Mouse (Mus musculus) bone marrow, adult 2 months (tissue): ENCODE data around the gene Stoml1. TPM values are rescaled to one million over a fixed set of nuclear protein-coding genes. Genes with fewer than 3 reads are reported as not detected.
A peak's percentile ranks its signal among the peaks of the same experiment; 100 is the strongest.

ENCODE experiments used
- H3K27ac ChIP-seq: fragments of 200-500 bp; 2 replicates; pipeline ENCODE4 v1.5.1; 2012; ENCODE audit warnings: low read depth, mild to moderate bottlenecking, control low read depth, inconsistent platforms, low read length; ENCODE audit not compliant: control insufficient read depth, poor library complexity, insufficient read depth
- H3K4me1 ChIP-seq: fragments of 200-500 bp; 2 replicates; pipeline ENCODE4 v1.6.1; 2011; ENCODE audit warnings: low read length; ENCODE audit not compliant: control insufficient read depth, insufficient read depth
- H3K4me3 ChIP-seq: fragments of 200-500 bp; replicated peaks from 2 replicates; pipeline ENCODE3; 2011; ENCODE audit warnings: mild to moderate bottlenecking, low read depth, low read length, control low read depth; ENCODE audit not compliant: control insufficient read depth
- CTCF ChIP-seq: fragments of 200-500 bp; IDR thresholded peaks from 2 replicates; pipeline ENCODE4 v1.5.1; 2011; ENCODE audit warnings: low read length, control low read depth; ENCODE audit not compliant: control insufficient read depth, insufficient read depth
- POLR2A ChIP-seq: fragments of 200-500 bp; IDR thresholded peaks from 2 replicates; pipeline ENCODE4 v1.6.1; 2011; ENCODE audit warnings: low read depth, mild to moderate bottlenecking, control low read depth, low read length, borderline replicate concordance; ENCODE audit not compliant: control insufficient read depth
- WGBS: fragments of 180-500 bp; shearing (Covaris S2); methylation state at CpG from one replicate; pipeline ENCODE4 v1.1.7; 2018; 5-methylcytosine and 5-hydroxymethylcytosine counted together
- polyA plus RNA-seq: library from polyadenylated mRNA; stranded (reverse); fragments of >200 nt; gene quantifications from 2 replicates; pipeline ENCODE4 v1.2.4, GENCODE M21; 2011; ENCODE audit warnings: low replicate concordance; ENCODE audit not compliant: missing spikeins, insufficient read depth, insufficient read length

Stoml1 gene
- polyA plus RNA-seq, 1 experiment: 24.5 TPM

GRCm38 (mm10) chr9:58213865-58214264, 39.1 kb upstream of the Stoml1 start:
- Histone ChIP-seq H3K4me1 (peaks cover 2% of the 10 kb centered on the region; the same call in 1 of the 2 replicates), H3K27ac (peak overlapping the region; percentile 59), H3K4me3 (no peak overlapping the region)
- WGBS: 9% methylated on average over 5 of the region's 5 CpGs
- TF ChIP-seq POLR2A (no peak), CTCF (no peak)

GRCm38 (mm10) chr9:58214519-58215180, 38.3 kb upstream of the Stoml1 start:
- 42% methylated on average over 8 of the region's 8 CpGs for WGBS
- no peak overlapping the region for H3K4me3 ChIP-seq
- no peak for TF ChIP-seq POLR2A
- TF ChIP-seq CTCF: no peak
- H3K4me1 ChIP-seq: peaks cover 2% of the 10 kb centered on the region; the same call in 1 of the 2 replicates
- H3K27ac ChIP-seq: peak overlapping the region; percentile 23

- Histone ChIP-seq H3K4me1 (peaks cover 2% of the 10 kb centered on the region; the same call in 1 of the 2 replicates), H3K4me3 (no peak overlapping the region), H3K27ac (no peak overlapping the region)
- TF ChIP-seq POLR2A: no peak
- TF ChIP-seq CTCF: peak; percentile 69
- 67% methylated on average over 6 of the region's 6 CpGs for WGBS
Measured at GRCm38 (mm10) chr9:58216402-58216801, 36.6 kb upstream of the Stoml1 start.

GRCm38 (mm10) chr9:58218539-58218938, 34.4 kb upstream of the Stoml1 start:
- WGBS: 94% methylated on average over 3 of the region's 3 CpGs
- Histone ChIP-seq H3K4me3 (no peak overlapping the region), H3K4me1 (peaks cover 2% of the 10 kb centered on the region; the same call in 1 of the 2 replicates), H3K27ac (no peak overlapping the region)
- TF ChIP-seq CTCF: no peak
- TF ChIP-seq POLR2A: no peak

GRCm38 (mm10) chr9:58220218-58220903, 32.6 kb upstream of the Stoml1 start:
- WGBS: 81% methylated on average over 24 of the region's 24 CpGs
- TF ChIP-seq POLR2A: no peak
- TF ChIP-seq CTCF: peak; percentile 67
- Histone ChIP-seq H3K27ac (no peak overlapping the region), H3K4me1 (no peaks in the 10 kb centered on the region), H3K4me3 (no peak overlapping the region)

GRCm38 (mm10) chr9:58224356-58224755, 28.6 kb upstream of the Stoml1 start:
- TF ChIP-seq POLR2A (no peak), CTCF (no peak)
- H3K4me3 ChIP-seq: no peak overlapping the region
- no peak overlapping the region for H3K27ac ChIP-seq
- no peaks in the 10 kb centered on the region; the same call in 1 of the 2 replicates for H3K4me1 ChIP-seq
- WGBS: 83% methylated on average over 2 of the region's 2 CpGs

- Histone ChIP-seq H3K27ac (no peak overlapping the region), H3K4me3 (no peak overlapping the region), H3K4me1 (no peaks in the 10 kb centered on the region; the same call in 1 of the 2 replicates)
- TF ChIP-seq CTCF (peak; percentile 71), POLR2A (no peak)
- WGBS: 34% methylated on average over 9 of the region's 9 CpGs
Measured at GRCm38 (mm10) chr9:58225915-58226913, 26.8 kb upstream of the Stoml1 start.

- TF ChIP-seq POLR2A (no peak), CTCF (no peak)
- 94% methylated on average over 9 of the region's 9 CpGs for WGBS
- Histone ChIP-seq H3K27ac (no peak overlapping the region), H3K4me3 (no peak overlapping the region), H3K4me1 (peaks cover 7% of the 10 kb centered on the region)
Measured at GRCm38 (mm10) chr9:58228777-58229466, 24.0 kb upstream of the Stoml1 start.
